8 mouse cellular contexts compared by ENCODE assay signal in the genomic region with DNA sequence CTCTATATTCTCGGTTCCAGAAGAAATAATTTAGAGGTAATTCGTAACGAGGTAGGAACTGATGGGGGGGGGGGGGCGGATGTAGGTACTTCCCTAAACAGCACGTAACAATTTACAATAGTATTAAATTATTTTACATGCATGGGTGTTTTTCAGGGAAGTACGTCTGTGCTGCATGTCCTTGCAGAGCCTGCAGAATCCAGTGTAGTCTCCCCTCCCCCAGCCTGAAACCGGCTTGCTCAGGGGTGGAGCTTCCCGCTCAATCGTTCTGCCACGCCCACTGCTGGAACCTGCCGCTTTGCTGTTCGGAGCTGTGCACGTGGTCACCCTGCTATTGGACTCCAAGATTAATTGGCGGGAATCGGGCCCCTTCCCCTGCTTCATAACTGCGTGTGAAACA.
DNase-seq lines count a peak whose midpoint lies in the region; ATAC-seq and TF ChIP-seq lines count a peak whose summit lies in the region.
"Not testable (repeated sequence)": the region's sequence is repeated elsewhere in the genome, so short reads cannot be mapped to it uniquely, and the experiment has no call there.

No protein-coding gene starts in this region.

- H3K9me3 ChIP-seq in forebrain, embryonic 10.5 days; heart, embryonic 15.5 days (replicated peaks); intestine, embryonic 16.5 days (ENCODE audit: control insufficient read depth, low read length); lung, embryonic 16.5 days (ENCODE audit: control insufficient read depth, low read length): not testable (repeated sequence)

- H3K4me1 ChIP-seq in forebrain, embryonic 10.5 days, result peaks cover 21% of the 10 kb centered on the region
- H3K4me1 ChIP-seq in heart, embryonic 15.5 days (replicated peaks); intestine, embryonic 16.5 days (ENCODE audit: control insufficient read depth, insufficient read depth, low read length); lung, embryonic 16.5 days (replicated peaks; ENCODE audit: control insufficient read depth, insufficient read depth, low read length): not testable (repeated sequence)

- not testable (repeated sequence) for H3K36me3 ChIP-seq in forebrain, embryonic 10.5 days (replicated peaks); heart, embryonic 15.5 days; intestine, embryonic 16.5 days (ENCODE audit: control insufficient read depth, insufficient read depth, low read length); lung, embryonic 16.5 days (ENCODE audit: control insufficient read depth, insufficient read depth, low read length)

- H3K27ac ChIP-seq in forebrain, embryonic 10.5 days; heart, embryonic 15.5 days; intestine, embryonic 16.5 days (ENCODE audit: low read length); lung, embryonic 16.5 days (ENCODE audit: low read length): not testable (repeated sequence)

- peak overlapping the region; percentile 48 for H3K4me2 ChIP-seq in heart, embryonic 15.5 days
- peak overlapping the region; percentile 19; the same call in 1 of the 2 replicates for H3K4me2 ChIP-seq in intestine, embryonic 16.5 days (ENCODE audit: low read depth, low read length)
- peak overlapping the region; percentile 39 for H3K4me2 ChIP-seq in lung, embryonic 16.5 days (ENCODE audit: low read depth, low read length)

- H3K4me3 ChIP-seq in forebrain, embryonic 10.5 days, result peak overlapping the region; percentile 30; the same call in 1 of the 2 replicates
- 0 out of 2 replicates have a peak overlapping the region, but pooled peaks have one; percentile 10 for H3K4me3 ChIP-seq in heart, embryonic 15.5 days
- H3K4me3 ChIP-seq in intestine, embryonic 16.5 days (ENCODE audit: low read length), result not testable (repeated sequence)
- peak overlapping the region; percentile 12; the same call in 1 of the 2 replicates for H3K4me3 ChIP-seq in lung, embryonic 16.5 days (ENCODE audit: low read length)

- WGBS in forebrain, embryonic 10.5 days, result 11% methylated on average over 16 of the region's 16 CpGs
- 7% methylated on average over 16 of the region's 16 CpGs for WGBS in heart, embryonic 15.5 days
- WGBS in intestine, embryonic 16.5 days, result 9% methylated on average over 16 of the region's 16 CpGs
- 6% methylated on average over 13 of the region's 16 CpGs for WGBS in lung, embryonic 16.5 days

- not testable (repeated sequence) for ATAC-seq in heart, embryonic 15.5 days (replicated peaks; ENCODE audit: insufficient number of reproducible peaks, insufficient read depth, low FRiP score, low read depth)
- ATAC-seq in intestine, embryonic 16.5 days, result peak; percentile 31; the same call in 1 of the 2 replicates
- ATAC-seq in lung, embryonic 16.5 days (ENCODE audit: low read depth), result 0 out of 2 replicates have a peak, but pooled peaks have one; percentile 17

- not testable (repeated sequence) for TF ChIP-seq POLR2A in brain, embryonic 14.5 days (IDR thresholded peaks at IDR 0.05; ENCODE audit: borderline replicate concordance, extremely low read depth, insufficient read depth, insufficient read length, poor library complexity, severe bottlenecking)

- not testable (repeated sequence) for TF ChIP-seq CTCF in brain, embryonic 14.5 days (IDR thresholded peaks at IDR 0.05; ENCODE audit: borderline replicate concordance, extremely low read depth, insufficient read depth, insufficient read length)

- not testable (repeated sequence) for H3K9ac ChIP-seq in heart, embryonic 15.5 days; intestine, embryonic 16.5 days (ENCODE audit: low read depth, low read length); lung, embryonic 16.5 days (ENCODE audit: low read length)

- peaks cover 49% of the 10 kb centered on the region for H3K27me3 ChIP-seq in forebrain, embryonic 10.5 days (ENCODE audit: poor library complexity, severe bottlenecking)
- peaks cover 46% of the 10 kb centered on the region for H3K27me3 ChIP-seq in heart, embryonic 15.5 days
- peaks cover 42% of the 10 kb centered on the region; the same call in 1 of the 2 replicates for H3K27me3 ChIP-seq in intestine, embryonic 16.5 days (replicated peaks; ENCODE audit: control insufficient read depth, insufficient read depth, low read length)
- H3K27me3 ChIP-seq in lung, embryonic 16.5 days (ENCODE audit: control insufficient read depth, insufficient read depth, low read depth, low read length), result peaks cover 32% of the 10 kb centered on the region

- intact Hi-C loops in left cerebral cortex, postnatal 4 days (cut with DNase I), result not testable (repeated sequence)

- DNase-seq in brain, embryonic 14.5 days (ENCODE audit: low read depth), result peak; percentile 77
- DNase-seq in forebrain, embryonic 10.5 days (ENCODE audit: extremely low spot score, low spot score), result peak; percentile 33
- DNase-seq in left cerebral cortex, postnatal 4 days, result peak; percentile 24
- DNase-seq in neural tube, embryonic 10.5 days (ENCODE audit: extremely low spot score, low spot score), result peak; percentile 39
- DNase-seq in yolk sac, embryonic 10.5 days (ENCODE audit: low spot score), result peak; percentile 20

Comparison
In these comparisons a context has a peak if more than half of its experiments do, and no peak if none do; other contexts are left out.
1. DNase-seq: peak in every context shown above with its lines; median percentile 77 in brain, embryonic 14.5 days; 39 in neural tube, embryonic 10.5 days; 33 in forebrain, embryonic 10.5 days; 24 in left cerebral cortex, postnatal 4 days; 20 in yolk sac, embryonic 10.5 days.